Mouse (Mus musculus) retina, embryonic 14.5 days (tissue): ENCODE measurements at regions not wholly inside any gene's neighbourhood (a gene's known extent, or its start where the extent isn't known, plus 50 kb on each side); places are given as distances from the start of the nearest gene placed in this dataset.
"Not testable (repeated sequence)": the region's sequence is repeated elsewhere in the genome, so short reads cannot be mapped to it uniquely, and the experiment has no call there.

ENCODE experiments used
- DNase-seq: peaks from one replicate; pipeline ENCODE4 v3.0.0-alpha.2; 2015; ENCODE audit warnings: low spot score

DNA sequence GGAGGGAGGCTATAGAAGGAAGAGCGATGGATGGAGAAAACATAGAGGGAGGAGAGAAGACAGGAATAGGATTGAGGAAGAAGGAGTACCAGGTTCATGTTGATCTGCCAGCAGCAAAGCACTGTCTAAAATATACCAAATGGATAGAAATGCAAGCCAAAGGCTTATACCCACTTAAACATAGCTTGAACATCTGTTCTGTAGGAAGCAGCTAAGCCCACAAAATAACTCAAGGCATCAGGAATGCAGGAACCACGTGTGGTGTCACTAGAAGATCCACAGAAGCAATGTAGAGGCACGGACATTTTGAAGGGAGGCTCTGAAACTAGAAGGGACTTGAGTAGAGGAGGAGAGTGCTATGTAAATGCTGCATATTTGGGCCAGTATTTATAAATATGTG is 78.9 kb downstream of the Smgc start:
- no peak for DNase-seq

DNA sequence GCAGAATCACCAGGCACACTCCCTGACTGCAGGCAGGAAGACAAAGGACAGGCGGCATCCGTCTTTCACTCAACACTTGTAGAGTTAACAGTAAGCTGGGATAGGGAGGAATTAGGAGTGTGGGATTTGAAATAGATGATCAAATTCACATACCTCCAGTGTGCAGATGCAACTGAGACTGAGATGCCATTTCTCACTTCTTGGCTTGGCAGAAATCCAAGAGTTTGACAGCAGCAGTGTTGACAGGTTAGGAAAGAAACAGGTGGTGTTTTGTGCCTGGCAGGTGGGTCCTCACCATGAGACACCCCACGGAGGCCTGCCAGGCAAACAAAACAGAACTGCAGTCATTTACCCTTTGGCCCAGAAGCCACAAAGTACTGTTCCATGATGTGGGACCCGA is 79.8 kb downstream of the Smgc start:
- DNase-seq, result no peak

DNA sequence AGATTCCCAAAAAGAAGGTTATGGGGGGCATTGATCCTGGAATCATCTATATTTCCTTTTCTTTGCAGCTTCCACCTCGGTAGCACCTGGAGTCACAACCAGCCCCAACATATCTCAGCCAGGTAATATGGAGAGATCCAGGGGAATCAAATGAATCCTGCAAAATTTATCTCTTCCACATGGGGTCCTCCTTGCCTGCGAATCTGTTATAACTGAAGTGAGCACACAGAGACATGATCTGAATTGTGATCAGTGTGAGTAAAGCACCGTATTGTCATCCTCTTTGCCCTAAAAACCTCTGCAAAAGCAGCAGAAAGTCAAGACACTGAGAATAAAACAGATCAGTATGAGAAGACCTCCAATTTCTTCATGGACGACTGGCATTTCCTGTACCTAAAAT is 86.5 kb downstream of the Smgc start:
- DNase-seq, result no peak

DNA sequence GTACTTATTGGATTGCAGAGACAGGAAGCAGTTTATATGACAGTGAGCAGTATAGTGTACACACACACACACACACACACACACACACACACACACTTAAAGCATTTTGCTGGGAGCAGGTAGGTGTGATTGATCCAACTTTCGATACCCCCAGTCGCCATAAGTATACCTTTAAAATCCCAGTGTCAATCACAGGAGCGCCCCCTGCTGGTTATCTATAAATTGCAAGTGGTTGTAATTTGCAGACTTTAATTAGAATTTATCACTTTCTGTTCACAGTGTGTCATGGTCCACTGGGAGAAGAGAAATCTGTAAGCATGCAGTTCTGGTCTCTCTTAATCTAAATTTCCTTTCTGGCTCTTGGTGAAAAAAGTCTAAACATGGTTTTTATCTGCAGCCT is 89.4 kb downstream of the Smgc start:
- DNase-seq, result no peak

- peak; percentile 39 for DNase-seq
Observed at GRCm38 (mm10) chr15:91928511-91928910, 90.4 kb downstream of the Smgc start.

GRCm38 (mm10) chr15:91957273-91957672 is 93.7 kb upstream of the Cntn1 start:
- DNase-seq, result no peak

DNA sequence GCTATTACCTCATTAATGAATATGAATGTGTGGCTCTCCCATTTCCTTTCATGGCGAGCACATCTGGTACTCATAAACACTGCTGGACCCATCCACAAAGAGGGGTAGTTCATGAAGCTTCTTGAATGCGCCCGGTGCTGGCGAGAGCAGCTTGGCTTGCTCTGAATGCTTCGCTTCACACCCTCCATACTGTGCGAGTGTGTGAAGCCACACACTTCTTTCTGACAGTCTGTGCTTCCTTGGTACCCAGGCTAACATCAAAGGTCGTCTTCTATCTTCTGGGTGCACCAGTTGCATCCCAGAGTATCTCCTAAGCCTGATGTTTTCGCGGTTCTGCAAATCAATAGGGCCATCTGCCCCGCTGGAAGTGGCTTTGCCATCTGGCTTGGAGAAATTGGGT is 85.8 kb upstream of the Cntn1 start:
- DNase-seq, result peak; percentile 41

- DNase-seq, result peak; percentile 87
Observed at GRCm38 (mm10) chr15:91969378-91969777, 81.6 kb upstream of the Cntn1 start.

DNA sequence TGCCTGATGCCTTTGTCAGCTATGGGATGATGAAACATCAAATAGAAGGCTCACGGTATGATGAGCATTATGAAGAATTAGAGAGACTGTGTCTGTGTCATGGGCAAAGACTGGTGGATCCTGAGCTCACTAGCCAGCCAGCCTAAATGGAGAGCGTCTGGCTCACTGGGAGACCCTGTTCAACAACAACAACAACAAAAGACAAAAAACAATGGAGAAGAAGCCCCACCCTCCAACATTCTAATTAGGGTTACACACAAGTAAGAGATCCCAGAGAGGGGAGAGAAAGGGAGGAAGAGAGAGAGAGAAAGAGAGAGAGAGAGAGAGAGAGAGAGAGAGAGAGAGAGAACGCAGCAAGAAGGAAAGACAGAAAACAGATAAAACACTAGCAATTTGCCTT is 79.6 kb upstream of the Cntn1 start:
- no peak for DNase-seq

- no peak for DNase-seq
Observed at GRCm38 (mm10) chr15:91971846-91972245, 79.1 kb upstream of the Cntn1 start.

GRCm38 (mm10) chr15:91975606-91976005 is 75.4 kb upstream of the Cntn1 start:
- DNase-seq, result no peak

DNA sequence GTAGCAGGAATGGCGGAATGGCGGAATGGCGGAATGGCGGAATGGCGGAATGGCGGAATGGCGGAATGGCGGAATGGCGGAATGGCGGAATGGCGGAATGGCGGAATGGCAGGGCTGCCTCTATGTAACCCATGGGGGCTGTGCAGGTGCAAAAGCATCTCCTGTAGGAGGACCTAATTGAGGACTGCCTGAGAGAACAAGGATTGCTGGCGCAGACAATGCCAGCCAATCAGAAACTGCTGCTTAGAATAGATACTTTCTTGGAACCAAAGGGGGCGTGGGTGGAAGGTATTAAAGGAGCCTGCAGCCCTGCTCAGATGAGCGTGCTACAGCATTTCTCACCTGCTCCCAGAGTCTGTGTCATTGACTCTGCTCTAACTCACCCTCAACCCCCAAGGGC is 67.8 kb upstream of the Cntn1 start:
- not testable (repeated sequence) for DNase-seq

GRCm38 (mm10) chr15:92000086-92000485 is 50.9 kb upstream of the Cntn1 start:
- DNase-seq, result no peak
